Mouse (Mus musculus) neural tube, embryonic 14.5 days (tissue): ENCODE measurements at regions not wholly inside any gene's neighbourhood (a gene's known extent, or its start where the extent isn't known, plus 50 kb on each side); places are given as distances from the start of the nearest gene placed in this dataset.
A peak's percentile ranks its signal among the peaks of the same experiment; 100 is the strongest.

Experiments
- ATAC-seq: fragments of 200-750 bp; cut with Nextera tagmentation; 2 replicates; pipeline ENCODE4 v1.8.0; 2017; ENCODE audit warnings: low read depth, mild to moderate bottlenecking, moderate TSS enrichment, moderate library complexity
- H3K27ac ChIP-seq: fragments of 300-500 bp; sonication (generic); 2 replicates; pipeline ENCODE4 v1.5.1; 2014; ENCODE audit warnings: low read depth, mild to moderate bottlenecking, control low read depth, low read length, moderate library complexity, mixed read lengths
- H3K27me3 ChIP-seq: fragments of 300-500 bp; sonication (generic); 2 replicates; pipeline ENCODE4 v1.6.1; 2014; ENCODE audit warnings: low read length; ENCODE audit not compliant: control insufficient read depth, insufficient read depth
- H3K36me3 ChIP-seq: fragments of 300-500 bp; sonication (generic); 2 replicates; pipeline ENCODE4 v1.6.1; 2014; ENCODE audit warnings: low read length, mixed read lengths; ENCODE audit not compliant: control insufficient read depth, insufficient read depth
- H3K4me1 ChIP-seq: fragments of 300-500 bp; sonication (generic); 2 replicates; pipeline ENCODE4 v1.6.1; 2014; ENCODE audit warnings: low read length; ENCODE audit not compliant: control insufficient read depth, insufficient read depth
- H3K4me2 ChIP-seq: fragments of 300-500 bp; sonication (generic); 2 replicates; pipeline ENCODE4 v1.6.1; 2014; ENCODE audit warnings: mild to moderate bottlenecking, low read depth, low read length, control low read depth
- H3K4me3 ChIP-seq: fragments of 300-500 bp; sonication (generic); 2 replicates; pipeline ENCODE4 v1.5.1; 2014; ENCODE audit warnings: low read depth, low read length, control low read depth, mixed read lengths
- H3K9ac ChIP-seq: fragments of 300-500 bp; sonication (generic); replicated peaks from 2 replicates; pipeline ENCODE4 v1.6.1; 2014; ENCODE audit warnings: low read depth, mild to moderate bottlenecking, control low read depth, low read length, mixed read lengths
- H3K9me3 ChIP-seq: fragments of 300-500 bp; sonication (generic); 2 replicates; pipeline ENCODE4 v1.6.1; 2016; ENCODE audit warnings: low read length; ENCODE audit not compliant: control insufficient read depth
- WGBS: fragments of 180-500 bp; shearing (Covaris S2); extraction: QIAGEN DNeasy Blood & Tissue Kit; methylation state at CpG from one replicate; pipeline ENCODE4 v1.1.7; 2014; 5-methylcytosine and 5-hydroxymethylcytosine counted together

- H3K27me3 ChIP-seq = no peaks in the 10 kb centered on the region
- no peak overlapping the region for H3K4me3 ChIP-seq
- H3K9ac ChIP-seq = no peak overlapping the region
- 78% methylated on average over 4 of the region's 4 CpGs for WGBS
- no peaks in the 10 kb centered on the region for H3K4me1 ChIP-seq
- no peak for ATAC-seq
- H3K4me2 ChIP-seq = no peak overlapping the region
- no peaks in the 10 kb centered on the region for H3K36me3 ChIP-seq
- no peak overlapping the region for H3K27ac ChIP-seq
- H3K9me3 ChIP-seq = no peaks in the 10 kb centered on the region
These were observed 252.1 kb upstream of the Zmiz1 start for GRCm38 (mm10) chr14:25206855-25207254.

- Histone ChIP-seq H3K27ac (no peak overlapping the region), H3K9me3 (no peaks in the 10 kb centered on the region), H3K4me3 (no peak overlapping the region), H3K9ac (no peak overlapping the region), H3K36me3 (no peaks in the 10 kb centered on the region), H3K4me1 (no peaks in the 10 kb centered on the region), H3K27me3 (no peaks in the 10 kb centered on the region), H3K4me2 (no peak overlapping the region)
- 81% methylated on average over 5 of the region's 5 CpGs for WGBS
- ATAC-seq = no peak
These were observed 251.6 kb upstream of the Zmiz1 start for GRCm38 (mm10) chr14:25207422-25207821.

- no peaks in the 10 kb centered on the region for H3K4me1 ChIP-seq
- H3K9ac ChIP-seq = no peak overlapping the region
- 68% methylated on average over 9 of the region's 9 CpGs for WGBS
- ATAC-seq = no peak
- H3K27me3 ChIP-seq = no peaks in the 10 kb centered on the region
- no peak overlapping the region for H3K27ac ChIP-seq
- H3K4me3 ChIP-seq = no peak overlapping the region
- H3K36me3 ChIP-seq = no peaks in the 10 kb centered on the region
- H3K4me2 ChIP-seq = no peak overlapping the region
- no peaks in the 10 kb centered on the region for H3K9me3 ChIP-seq
These were observed 250.5 kb upstream of the Zmiz1 start for GRCm38 (mm10) chr14:25208221-25209056.

GRCm38 (mm10) chr14:25213056-25213455, 245.9 kb upstream of the Zmiz1 start:
- H3K9me3 ChIP-seq = no peaks in the 10 kb centered on the region
- 69% methylated on average over 6 of the region's 6 CpGs for WGBS

GRCm38 (mm10) chr14:25223091-25223490, 235.9 kb upstream of the Zmiz1 start:
- Histone ChIP-seq H3K27me3 (no peaks in the 10 kb centered on the region), H3K36me3 (no peaks in the 10 kb centered on the region), H3K9ac (no peak overlapping the region), H3K4me2 (no peak overlapping the region), H3K9me3 (no peaks in the 10 kb centered on the region), H3K4me1 (peaks cover 14% of the 10 kb centered on the region), H3K27ac (no peak overlapping the region), H3K4me3 (no peak overlapping the region)
- no peak for ATAC-seq
- WGBS = 40% methylated on average over 1 of the region's 1 CpGs

More at GRCm38 (mm10) chr14:25213056-25213455, 245.9 kb upstream of the Zmiz1 start:
- H3K4me3 ChIP-seq = no peak overlapping the region
- no peak overlapping the region for H3K9ac ChIP-seq
- ATAC-seq = no peak
- H3K27ac ChIP-seq = no peak overlapping the region
- no peaks in the 10 kb centered on the region for H3K27me3 ChIP-seq
- H3K4me2 ChIP-seq = no peak overlapping the region
- no peaks in the 10 kb centered on the region for H3K4me1 ChIP-seq
- H3K36me3 ChIP-seq = no peaks in the 10 kb centered on the region

GRCm38 (mm10) chr14:25225214-25225613, 233.8 kb upstream of the Zmiz1 start:
- no peak for ATAC-seq
- Histone ChIP-seq H3K36me3 (no peaks in the 10 kb centered on the region), H3K27ac (no peak overlapping the region), H3K27me3 (no peaks in the 10 kb centered on the region), H3K4me1 (peaks cover 14% of the 10 kb centered on the region), H3K9ac (no peak overlapping the region), H3K9me3 (no peaks in the 10 kb centered on the region), H3K4me2 (no peak overlapping the region), H3K4me3 (no peak overlapping the region)
- WGBS = 52% methylated on average over 3 of the region's 3 CpGs

GRCm38 (mm10) chr14:25226155-25226839, 232.7 kb upstream of the Zmiz1 start:
- peak overlapping the region; percentile 17; the same call in 1 of the 2 replicates for H3K4me2 ChIP-seq
- H3K27ac ChIP-seq = peak overlapping the region; percentile 66
- no peaks in the 10 kb centered on the region for H3K27me3 ChIP-seq
- WGBS = 8% methylated on average over 11 of the region's 11 CpGs
- ATAC-seq = peak; percentile 88
- peaks cover 14% of the 10 kb centered on the region for H3K4me1 ChIP-seq
- H3K9ac ChIP-seq = 0 out of 2 replicates have a peak overlapping the region, but pooled peaks have one; percentile 25
- H3K4me3 ChIP-seq = no peak overlapping the region
- no peaks in the 10 kb centered on the region for H3K9me3 ChIP-seq
- no peaks in the 10 kb centered on the region for H3K36me3 ChIP-seq

- H3K27me3 ChIP-seq = no peaks in the 10 kb centered on the region
- peaks cover 14% of the 10 kb centered on the region for H3K4me1 ChIP-seq
- 56% methylated on average over 7 of the region's 7 CpGs for WGBS
- no peaks in the 10 kb centered on the region for H3K36me3 ChIP-seq
- ATAC-seq = no peak
- H3K4me3 ChIP-seq = no peak overlapping the region
- no peaks in the 10 kb centered on the region for H3K9me3 ChIP-seq
- H3K27ac ChIP-seq = peak overlapping the region; percentile 66; the same call in 1 of the 2 replicates
- H3K9ac ChIP-seq = no peak overlapping the region
- no peak overlapping the region for H3K4me2 ChIP-seq
These were observed 232.0 kb upstream of the Zmiz1 start for GRCm38 (mm10) chr14:25226840-25227506.
